Mouse (Mus musculus) kidney, postnatal 0 days (tissue): ENCODE data around the gene Hormad1. TPM values are rescaled to one million over a fixed set of nuclear protein-coding genes. Genes with fewer than 3 reads are reported as not detected.

ENCODE experiments used
- ATAC-seq: fragments of 200-750 bp; cut with Nextera tagmentation; replicated peaks from 2 replicates; pipeline ENCODE4 v1.8.0; 2017; ENCODE audit warnings: low read depth, moderate number of reproducible peaks, moderate TSS enrichment, moderate library complexity; ENCODE audit not compliant: low FRiP score
- DNase-seq: peaks from one replicate; pipeline ENCODE4 v3.0.0-alpha.2; 2016; ENCODE audit warnings: low spot score
- H3K27ac ChIP-seq: fragments of 300-500 bp; sonication (generic); 2 replicates; pipeline ENCODE4 v1.5.1; 2014; ENCODE audit warnings: mild to moderate bottlenecking
- H3K27me3 ChIP-seq: fragments of 300-500 bp; sonication (generic); 2 replicates; pipeline ENCODE4 v1.6.1; 2014; ENCODE audit warnings: low read length, mixed read lengths; ENCODE audit not compliant: insufficient read depth
- H3K36me3 ChIP-seq: fragments of 300-500 bp; sonication (generic); 2 replicates; pipeline ENCODE4 v1.6.1; 2014; ENCODE audit warnings: low read length, mixed read lengths; ENCODE audit not compliant: insufficient read depth
- H3K4me1 ChIP-seq: fragments of 300-500 bp; sonication (generic); replicated peaks from 2 replicates; pipeline ENCODE4 v1.6.1; 2014; ENCODE audit warnings: antibody characterized with exemption, low read length, mixed read lengths; ENCODE audit not compliant: insufficient read depth
- H3K4me2 ChIP-seq: fragments of 300-500 bp; sonication (generic); 2 replicates; pipeline ENCODE4 v1.6.1; 2014; ENCODE audit warnings: mild to moderate bottlenecking, low read length, moderate library complexity, mixed read lengths
- H3K4me3 ChIP-seq: fragments of 300-500 bp; sonication (generic); replicated peaks from 2 replicates; pipeline ENCODE4 v1.5.1; 2014; ENCODE audit warnings: low read depth, low read length
- H3K9ac ChIP-seq: fragments of 300-500 bp; sonication (generic); 2 replicates; pipeline ENCODE4 v1.6.1; 2014; ENCODE audit warnings: low read depth, low read length
- H3K9me3 ChIP-seq: fragments of 300-500 bp; sonication (generic); replicated peaks from 2 replicates; pipeline ENCODE4 v1.6.1; 2016; ENCODE audit warnings: low read length, inconsistent platforms, mixed read lengths
- CTCF ChIP-seq: IDR thresholded peaks from 2 replicates; pipeline ENCODE4 v1.5.1; 2016; ENCODE audit warnings: antibody characterized with exemption, low read depth, mild to moderate bottlenecking, moderate library complexity
- WGBS: fragments of 180-500 bp; shearing (Covaris S2); extraction: QIAGEN DNeasy Blood & Tissue Kit; methylation state at CpG from one replicate; pipeline ENCODE4 v1.1.7; 2014; 5-methylcytosine and 5-hydroxymethylcytosine counted together
- polyA plus RNA-seq: library from polyadenylated mRNA; unstranded; fragments of >200 nt; fragmentation: Nextera tagmentation; extraction: Ambion mirVana; gene quantifications from 2 replicates; pipeline ENCODE4 v1.2.1, GENCODE M21; 2015

Gene Hormad1
- polyA plus RNA-seq, 1 experiment from 2014 or later, result not detected

DNA sequence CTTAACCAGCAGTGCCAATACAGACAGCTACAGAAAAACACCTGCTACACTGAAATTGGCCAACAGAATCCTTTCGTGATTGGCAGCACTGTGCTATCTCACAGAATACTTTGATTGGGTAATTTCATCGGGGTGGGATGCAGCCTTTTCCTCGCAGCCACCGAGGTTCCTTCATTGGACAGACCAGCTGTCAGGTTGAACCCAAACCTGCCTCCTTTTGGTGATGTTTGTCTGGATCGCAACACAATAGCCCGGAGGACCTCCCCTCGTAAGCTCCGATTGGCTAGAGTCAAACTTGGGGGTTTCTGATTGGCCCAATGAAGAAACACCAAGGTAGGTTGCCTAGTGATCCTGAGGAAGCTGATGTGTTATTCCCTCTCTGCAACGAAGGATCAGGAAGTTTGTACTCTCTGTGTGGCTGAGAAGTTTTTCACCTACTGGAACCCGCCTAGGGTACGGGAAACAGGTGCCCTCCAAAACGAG lies 29.2 kb downstream of the Hormad1 start, which contains the start of gene Golph3l:
Golph3l (plus strand) TSS at position 331 of the 483 bp plus-strand sequence.
- Histone ChIP-seq H3K27ac (peak within 1 kb of the TSS; percentile 68), H3K4me3 (peak within 1 kb of the TSS; percentile 60), H3K36me3 (0 out of 2 replicates have a peak, but pooled peaks cover 4% of the 10 kb centered on the region), H3K9me3 (no peaks in the 10 kb centered on the region), H3K4me1 (0 out of 2 replicates have a peak, but pooled peaks cover 3% of the 10 kb centered on the region), H3K4me2 (peak within 1 kb of the TSS; percentile 68), H3K27me3 (no peaks in the 10 kb centered on the region), H3K9ac (peak within 1 kb of the TSS; percentile 52)
- peak; percentile 35 for TF ChIP-seq CTCF
- peak; percentile 99 for DNase-seq
- ATAC-seq, result peak; percentile 100
- 0% methylated on average over 12 of the region's 12 CpGs for WGBS

DNA sequence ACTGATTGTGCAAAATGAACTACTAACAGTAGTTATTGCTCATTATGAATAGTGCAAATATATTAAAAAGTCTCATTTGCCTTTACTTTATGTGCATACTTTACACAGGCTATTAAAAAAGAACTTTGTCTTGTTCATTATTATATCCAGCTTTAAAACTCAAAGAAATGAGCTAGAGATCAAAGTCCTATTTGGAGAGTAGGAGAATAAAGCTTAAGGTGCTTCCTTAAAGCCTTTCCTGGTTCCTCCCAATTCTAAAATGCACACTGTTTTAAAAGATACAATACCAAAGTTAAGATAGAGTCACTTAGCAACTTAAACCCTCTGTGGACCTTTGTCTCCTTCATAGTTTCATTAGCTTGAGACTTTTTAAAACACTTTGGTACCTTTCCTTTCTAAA lies 39.3 kb downstream of the Hormad1 start:
- TF ChIP-seq CTCF, result no peak
- Histone ChIP-seq H3K4me1 (no peaks in the 10 kb centered on the region), H3K36me3 (peaks cover 12% of the 10 kb centered on the region; the same call in 1 of the 2 replicates), H3K4me3 (no peak overlapping the region), H3K4me2 (no peak overlapping the region), H3K27me3 (no peaks in the 10 kb centered on the region), H3K27ac (no peak overlapping the region), H3K9ac (no peak overlapping the region), H3K9me3 (no peaks in the 10 kb centered on the region)
- ATAC-seq, result no peak
- DNase-seq, result no peak

DNA sequence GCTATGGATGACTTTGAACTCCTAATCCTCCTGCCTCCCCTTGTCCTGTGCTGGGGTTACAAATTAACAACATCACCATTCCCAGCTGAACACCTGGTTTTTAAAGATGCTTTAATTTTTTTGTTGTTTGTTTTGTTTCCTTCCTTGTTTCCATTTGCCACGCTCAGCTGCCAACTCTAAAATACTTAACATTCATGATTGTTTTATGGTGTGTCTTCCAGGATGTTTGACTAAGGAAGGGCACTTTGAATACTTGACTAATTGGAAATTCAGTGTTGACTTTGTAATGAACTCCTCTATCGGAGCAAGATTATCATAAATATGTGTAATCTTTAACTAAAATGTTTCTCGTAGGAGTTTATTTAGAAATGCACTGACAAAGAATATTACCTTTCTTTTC lies 41.8 kb downstream of the Hormad1 start:
- no peak for ATAC-seq
- WGBS, result 55% methylated on average over 3 of the region's 3 CpGs
- no peak for DNase-seq
- Histone ChIP-seq H3K4me1 (no peaks in the 10 kb centered on the region), H3K36me3 (peaks cover 8% of the 10 kb centered on the region; the same call in 1 of the 2 replicates), H3K27ac (no peak overlapping the region), H3K9me3 (no peaks in the 10 kb centered on the region), H3K9ac (no peak overlapping the region), H3K4me2 (no peak overlapping the region), H3K4me3 (no peak overlapping the region), H3K27me3 (no peaks in the 10 kb centered on the region)
- TF ChIP-seq CTCF, result no peak

DNA sequence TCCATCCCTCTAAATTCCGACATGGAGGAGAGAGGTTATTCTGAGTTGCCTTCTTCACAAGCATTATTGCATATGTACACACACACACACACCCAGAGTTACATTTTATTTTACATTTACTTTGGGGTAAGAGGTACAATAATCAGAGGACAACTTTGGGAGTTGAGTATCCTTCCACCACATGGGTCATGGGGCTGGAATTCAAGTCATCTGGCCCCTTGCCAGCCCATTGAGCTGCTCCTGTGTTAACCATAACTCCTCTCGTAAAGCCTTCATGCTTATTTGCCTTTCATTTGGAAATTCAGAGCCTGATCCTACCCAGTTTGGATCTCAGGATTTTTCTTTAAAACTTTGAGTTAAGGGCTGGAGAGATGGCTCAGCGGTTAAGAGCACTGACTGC lies 46.6 kb downstream of the Hormad1 start:
- Histone ChIP-seq H3K4me2 (no peak overlapping the region), H3K27ac (no peak overlapping the region), H3K4me1 (no peaks in the 10 kb centered on the region), H3K9ac (no peak overlapping the region), H3K27me3 (no peaks in the 10 kb centered on the region), H3K9me3 (no peaks in the 10 kb centered on the region), H3K36me3 (peaks cover 26% of the 10 kb centered on the region), H3K4me3 (no peak overlapping the region)
- ATAC-seq (no peak), DNase-seq (peak; percentile 27)
- 79% methylated on average over 3 of the region's 3 CpGs for WGBS
- TF ChIP-seq CTCF, result no peak

DNA sequence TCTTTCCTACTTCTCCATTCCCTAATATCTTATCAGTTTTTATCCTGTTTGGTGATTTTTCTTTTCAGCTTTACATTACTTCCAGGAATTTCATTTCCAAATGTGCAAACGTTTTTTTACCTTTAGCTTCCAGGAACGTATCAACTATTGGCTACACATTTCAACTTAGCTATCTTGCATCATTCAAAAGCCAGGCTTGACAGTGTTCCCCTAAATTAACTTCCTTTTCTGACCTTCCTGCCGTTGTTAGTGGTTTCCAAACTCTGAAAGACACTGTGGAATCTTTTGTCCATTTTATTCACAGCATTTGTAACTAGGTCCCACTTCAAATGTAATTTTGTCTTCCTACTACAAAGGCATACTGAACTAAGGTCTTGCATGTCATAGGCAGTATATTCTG lies 49.7 kb downstream of the Hormad1 start:
- Histone ChIP-seq H3K4me1 (no peaks in the 10 kb centered on the region), H3K9ac (no peak overlapping the region), H3K4me3 (no peak overlapping the region), H3K27ac (no peak overlapping the region), H3K27me3 (no peaks in the 10 kb centered on the region), H3K9me3 (no peaks in the 10 kb centered on the region), H3K36me3 (peaks cover 24% of the 10 kb centered on the region), H3K4me2 (no peak overlapping the region)
- 77% methylated on average over 3 of the region's 3 CpGs for WGBS
- no peak for ATAC-seq
- no peak for DNase-seq
- no peak for TF ChIP-seq CTCF

- H3K4me3 ChIP-seq, result no peak overlapping the region
- H3K27me3 ChIP-seq, result no peaks in the 10 kb centered on the region
- no peak overlapping the region for H3K4me2 ChIP-seq
- ATAC-seq (no peak), DNase-seq (no peak)
- no peaks in the 10 kb centered on the region for H3K4me1 ChIP-seq
- peaks cover 19% of the 10 kb centered on the region for H3K36me3 ChIP-seq
- no peak overlapping the region for H3K27ac ChIP-seq
- whole genome bisulfite sequencing, result 94% methylated on average over 1 of the region's 1 CpGs
- H3K9ac ChIP-seq, result no peak overlapping the region
- no peaks in the 10 kb centered on the region for H3K9me3 ChIP-seq
- no peak for TF ChIP-seq CTCF
These were observed 54.5 kb downstream of the Hormad1 start for GRCm38 (mm10) chr3:95613996-95614395.

DNA sequence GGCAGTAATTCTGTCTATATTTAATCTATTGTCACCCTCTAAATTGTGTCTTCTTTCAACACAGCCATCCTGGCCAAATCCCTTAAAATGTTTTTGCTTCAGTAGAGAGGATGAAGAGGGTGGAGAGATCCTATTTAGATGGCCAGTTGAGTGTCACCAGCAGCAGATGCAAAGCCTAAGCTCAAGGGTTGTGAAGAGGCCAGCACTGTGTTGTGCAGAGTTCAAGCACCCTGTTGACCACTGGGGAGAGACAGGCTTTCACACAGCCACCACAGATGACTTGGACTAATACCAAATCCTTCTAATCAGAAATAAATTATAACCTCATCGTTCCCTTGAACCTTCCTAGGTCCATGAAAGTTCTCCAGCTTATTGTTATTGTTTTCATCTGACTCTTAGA lies 59.0 kb downstream of the Hormad1 start:
- WGBS, result 63% methylated on average over 1 of the region's 1 CpGs
- Histone ChIP-seq H3K27me3 (no peaks in the 10 kb centered on the region), H3K27ac (no peak overlapping the region), H3K4me2 (no peak overlapping the region), H3K4me1 (no peaks in the 10 kb centered on the region), H3K4me3 (no peak overlapping the region), H3K9me3 (no peaks in the 10 kb centered on the region), H3K9ac (no peak overlapping the region), H3K36me3 (peaks cover 13% of the 10 kb centered on the region)
- DNase-seq (no peak), ATAC-seq (no peak)
- no peak for TF ChIP-seq CTCF
